Mouse (Mus musculus): ENCODE results near the gene Glud1. TPM values are rescaled to one million over a fixed set of nuclear protein-coding genes. Genes with fewer than 3 reads are reported as not detected.
"Not testable (repeated sequence)": the region's sequence is repeated elsewhere in the genome, so short reads cannot be mapped to it uniquely, and the experiment has no call there.

The Glud1 gene
- total and polyA plus RNA-seq, 2 experiments from 2014 or later, result 55.9 to 58.3 TPM

- no peak overlapping the region for H3K9ac ChIP-seq (replicated peaks; ENCODE audit: low read depth, low read length)
- no peak overlapping the region for H3K4me3 ChIP-seq (ENCODE audit: low read depth, low read length)
- ATAC-seq (ENCODE audit: insufficient read depth, low read depth), result no peak
- no peak overlapping the region for H3K27ac ChIP-seq (ENCODE audit: low read depth)
- H3K27me3 ChIP-seq (ENCODE audit: control insufficient read depth, insufficient read depth, low read length), result no peaks in the 10 kb centered on the region
- DNase-seq (ENCODE audit: low spot score), result no peak
- TF ChIP-seq EP300 (IDR thresholded peaks at IDR 0.05; ENCODE audit: low read depth), result no peak
- TF ChIP-seq CTCF (IDR thresholded peaks at IDR 0.05; ENCODE audit: low read depth), result no peak
- H3K4me2 ChIP-seq (ENCODE audit: low read depth, low read length), result no peak overlapping the region
- no peaks in the 10 kb centered on the region for H3K4me1 ChIP-seq (ENCODE audit: control insufficient read depth, insufficient read depth)
- WGBS, result 43% methylated on average over 5 of the region's 5 CpGs
- H3K36me3 ChIP-seq (replicated peaks; ENCODE audit: control insufficient read depth, insufficient read depth, low read length), result no peaks in the 10 kb centered on the region
- H3K9me3 ChIP-seq (replicated peaks; ENCODE audit: control insufficient read depth, low read length), result no peaks in the 10 kb centered on the region
These were observed 49.2 kb downstream of the Glud1 start for GRCm38 (mm10) chr14:34359676-34360244.

- H3K27me3 ChIP-seq (ENCODE audit: control insufficient read depth, insufficient read depth, low read length), result no peaks in the 10 kb centered on the region
- H3K9me3 ChIP-seq (replicated peaks; ENCODE audit: control insufficient read depth, low read length), result no peaks in the 10 kb centered on the region
- no peak overlapping the region for H3K4me3 ChIP-seq (ENCODE audit: low read depth, low read length)
- H3K36me3 ChIP-seq (replicated peaks; ENCODE audit: control insufficient read depth, insufficient read depth, low read length), result no peaks in the 10 kb centered on the region
- TF ChIP-seq EP300 (IDR thresholded peaks at IDR 0.05; ENCODE audit: low read depth), result no peak
- no peak for TF ChIP-seq CTCF (IDR thresholded peaks at IDR 0.05; ENCODE audit: low read depth)
- ATAC-seq (ENCODE audit: insufficient read depth, low read depth) (no peak), DNase-seq (ENCODE audit: low spot score) (no peak)
- 65% methylated on average over 6 of the region's 6 CpGs for WGBS
- H3K4me2 ChIP-seq (ENCODE audit: low read depth, low read length), result no peak overlapping the region
- H3K4me1 ChIP-seq (ENCODE audit: control insufficient read depth, insufficient read depth), result no peaks in the 10 kb centered on the region
- no peak overlapping the region for H3K9ac ChIP-seq (replicated peaks; ENCODE audit: low read depth, low read length)
- no peak overlapping the region for H3K27ac ChIP-seq (ENCODE audit: low read depth)
These were observed 49.7 kb downstream of the Glud1 start for GRCm38 (mm10) chr14:34360251-34360650.

- WGBS, result 44% methylated on average over 4 of the region's 4 CpGs
- Histone ChIP-seq H3K4me2 (ENCODE audit: low read depth, low read length) (no peak overlapping the region), H3K9me3 (replicated peaks; ENCODE audit: control insufficient read depth, low read length) (no peaks in the 10 kb centered on the region), H3K27me3 (ENCODE audit: control insufficient read depth, insufficient read depth, low read length) (no peaks in the 10 kb centered on the region), H3K9ac (replicated peaks; ENCODE audit: low read depth, low read length) (no peak overlapping the region), H3K36me3 (replicated peaks; ENCODE audit: control insufficient read depth, insufficient read depth, low read length) (no peaks in the 10 kb centered on the region), H3K27ac (ENCODE audit: low read depth) (no peak overlapping the region), H3K4me3 (ENCODE audit: low read depth, low read length) (no peak overlapping the region), H3K4me1 (ENCODE audit: control insufficient read depth, insufficient read depth) (no peaks in the 10 kb centered on the region)
- ATAC-seq (ENCODE audit: insufficient read depth, low read depth) (no peak), DNase-seq (ENCODE audit: low spot score) (no peak)
- TF ChIP-seq EP300 (IDR thresholded peaks at IDR 0.05; ENCODE audit: low read depth) (no peak), CTCF (IDR thresholded peaks at IDR 0.05; ENCODE audit: low read depth) (no peak)
These were observed 51.6 kb downstream of the Glud1 start for GRCm38 (mm10) chr14:34362135-34362534.

- no peak for TF ChIP-seq EP300 (IDR thresholded peaks at IDR 0.05; ENCODE audit: low read depth)
- TF ChIP-seq CTCF (IDR thresholded peaks at IDR 0.05; ENCODE audit: low read depth), result peak; percentile 69
- peak; percentile 50 for DNase-seq (ENCODE audit: low spot score)
- Histone ChIP-seq H3K9ac (replicated peaks; ENCODE audit: low read depth, low read length) (peak overlapping the region; percentile 40; the same call in 1 of the 2 replicates), H3K27me3 (ENCODE audit: control insufficient read depth, insufficient read depth, low read length) (no peaks in the 10 kb centered on the region), H3K4me3 (ENCODE audit: low read depth, low read length) (peak overlapping the region; percentile 49), H3K9me3 (replicated peaks; ENCODE audit: control insufficient read depth, low read length) (no peaks in the 10 kb centered on the region), H3K27ac (ENCODE audit: low read depth) (no peak overlapping the region), H3K36me3 (replicated peaks; ENCODE audit: control insufficient read depth, insufficient read depth, low read length) (no peaks in the 10 kb centered on the region), H3K4me1 (ENCODE audit: control insufficient read depth, insufficient read depth) (no peaks in the 10 kb centered on the region), H3K4me2 (ENCODE audit: low read depth, low read length) (peak overlapping the region; percentile 88)
- peak; percentile 62 for ATAC-seq (ENCODE audit: insufficient read depth, low read depth)
- 33% methylated on average over 18 of the region's 18 CpGs for WGBS
These were observed 52.4 kb downstream of the Glud1 start for GRCm38 (mm10) chr14:34362726-34363445.

GRCm38 (mm10) chr14:34363490-34364253 is 53.1 kb downstream of the Glud1 start:
- Histone ChIP-seq H3K4me1 (ENCODE audit: control insufficient read depth, insufficient read depth) (no peaks in the 10 kb centered on the region), H3K4me2 (ENCODE audit: low read depth, low read length) (peak overlapping the region; percentile 88), H3K27ac (ENCODE audit: low read depth) (no peak overlapping the region), H3K9me3 (replicated peaks; ENCODE audit: control insufficient read depth, low read length) (no peaks in the 10 kb centered on the region), H3K4me3 (ENCODE audit: low read depth, low read length) (peak overlapping the region; percentile 49), H3K36me3 (replicated peaks; ENCODE audit: control insufficient read depth, insufficient read depth, low read length) (no peaks in the 10 kb centered on the region), H3K27me3 (ENCODE audit: control insufficient read depth, insufficient read depth, low read length) (no peaks in the 10 kb centered on the region), H3K9ac (replicated peaks; ENCODE audit: low read depth, low read length) (peak overlapping the region; percentile 40)
- DNase-seq (ENCODE audit: low spot score) (peak; percentile 61), ATAC-seq (ENCODE audit: insufficient read depth, low read depth) (peak; percentile 88)
- 6% methylated on average over 32 of the region's 32 CpGs for WGBS
- TF ChIP-seq CTCF (IDR thresholded peaks at IDR 0.05; ENCODE audit: low read depth), result peak; percentile 33
- TF ChIP-seq EP300 (IDR thresholded peaks at IDR 0.05; ENCODE audit: low read depth), result peak; percentile 46; the same call in 1 of the 2 replicates

GRCm38 (mm10) chr14:34364254-34365146 is 54.0 kb downstream of the Glud1 start:
- H3K4me1 ChIP-seq (ENCODE audit: control insufficient read depth, insufficient read depth); DNase-seq (ENCODE audit: low spot score); H3K36me3 ChIP-seq (replicated peaks; ENCODE audit: control insufficient read depth, insufficient read depth, low read length); H3K9ac ChIP-seq (replicated peaks; ENCODE audit: low read depth, low read length); H3K4me3 ChIP-seq (ENCODE audit: low read depth, low read length); ATAC-seq (ENCODE audit: insufficient read depth, low read depth); H3K9me3 ChIP-seq (replicated peaks; ENCODE audit: control insufficient read depth, low read length); H3K27ac ChIP-seq (ENCODE audit: low read depth); H3K27me3 ChIP-seq (ENCODE audit: control insufficient read depth, insufficient read depth, low read length): not testable (repeated sequence)
- peak overlapping the region; percentile 88 for H3K4me2 ChIP-seq (ENCODE audit: low read depth, low read length)
- 88% methylated on average over 15 of the region's 15 CpGs for WGBS
